Mouse (Mus musculus) heart, postnatal 4 days (tissue): Measurements from ENCODE around the gene Ptgis. TPM values are rescaled to one million over a fixed set of nuclear protein-coding genes. Genes with fewer than 3 reads are reported as not detected.

Source experiments
- DNase-seq: peaks from one replicate; pipeline ENCODE4 v3.0.0; 2021
- total RNA-seq, 2 experiments: library from RNA; stranded (reverse); gene quantifications; 2 replicates each; pipeline ENCODE4 v1.2.3; 2021

Gene Ptgis
- total RNA-seq, 2 experiments from 2014 or later = 36.7 to 40.9 TPM

DNA sequence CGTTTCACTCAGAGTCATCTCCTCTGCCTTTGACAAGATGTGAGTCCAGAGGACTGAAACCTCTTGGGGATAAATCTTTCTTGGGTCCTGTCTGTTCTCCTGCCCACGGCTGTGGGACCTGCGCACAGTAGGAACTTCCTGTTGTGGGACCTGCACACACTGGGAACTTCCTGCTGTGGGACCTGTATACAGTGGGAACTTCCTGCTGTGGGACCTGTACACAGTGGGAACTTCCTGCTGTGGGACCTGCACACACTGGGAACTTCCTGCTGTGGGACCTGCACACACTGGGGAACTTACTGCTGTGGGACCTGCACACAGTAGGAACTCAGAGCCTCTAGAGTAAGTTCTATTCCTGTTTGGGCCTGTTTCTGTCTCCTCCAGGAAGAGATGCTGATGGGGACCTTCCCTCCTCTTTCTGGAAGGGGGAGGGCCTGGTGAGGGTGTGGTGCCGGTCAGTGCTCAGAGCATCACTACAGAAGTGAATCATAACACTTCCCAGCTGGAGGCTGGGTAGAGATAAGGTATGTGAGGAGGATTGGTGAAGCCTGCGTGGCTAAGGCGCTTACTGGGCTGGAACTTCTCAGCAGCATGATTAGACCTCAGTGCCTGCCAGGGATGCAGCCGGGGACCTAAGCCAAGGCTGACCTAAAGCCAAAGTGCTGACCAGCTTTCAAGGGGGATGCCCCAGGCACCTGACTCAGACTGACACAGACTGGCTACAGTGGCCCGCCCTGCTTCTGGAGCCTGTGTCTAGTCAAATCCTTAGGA, 22.8 kb upstream of the Ptgis start:
- peak; percentile 76 for DNase-seq

DNA sequence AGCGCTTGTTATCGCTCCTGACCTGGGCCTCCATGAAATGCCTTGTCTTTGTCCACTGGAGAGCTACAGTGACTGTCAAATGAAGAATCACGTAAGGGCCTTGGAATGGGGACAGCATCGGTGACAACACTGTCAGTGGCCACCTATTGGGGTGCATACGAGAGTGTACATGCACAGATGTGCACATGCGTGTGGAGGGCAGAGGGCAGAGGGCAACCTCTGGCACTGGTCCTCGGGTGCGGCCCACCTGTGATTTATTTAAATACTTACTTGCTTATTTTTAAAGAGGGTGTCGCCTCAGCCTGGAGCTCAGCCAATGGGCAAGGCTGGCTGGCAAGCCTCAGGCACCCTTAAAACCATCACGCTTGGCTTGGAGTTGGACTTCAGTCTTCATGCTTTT, 22.0 kb upstream of the Ptgis start:
- peak; percentile 9 for DNase-seq

DNA sequence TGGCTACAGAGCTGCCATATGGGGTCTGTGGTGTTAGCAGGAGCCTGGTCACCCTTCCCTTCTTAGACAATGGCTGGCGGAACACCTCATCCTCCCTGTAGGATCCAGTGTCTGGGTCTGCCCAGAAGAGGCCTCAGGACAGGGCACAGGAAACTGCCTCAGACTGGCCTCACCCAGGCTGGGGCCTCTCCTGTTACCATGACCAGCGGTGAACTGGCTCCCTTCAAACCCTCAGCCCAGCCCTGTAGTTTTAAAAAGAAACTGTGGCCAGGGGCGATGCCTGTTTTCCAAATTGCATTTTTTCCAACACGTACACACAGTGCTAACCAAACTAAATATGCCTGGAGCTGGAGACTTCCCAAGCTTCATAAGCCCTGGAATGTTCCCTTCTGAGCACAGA, 20.7 kb upstream of the Ptgis start:
- DNase-seq = no peak

DNA sequence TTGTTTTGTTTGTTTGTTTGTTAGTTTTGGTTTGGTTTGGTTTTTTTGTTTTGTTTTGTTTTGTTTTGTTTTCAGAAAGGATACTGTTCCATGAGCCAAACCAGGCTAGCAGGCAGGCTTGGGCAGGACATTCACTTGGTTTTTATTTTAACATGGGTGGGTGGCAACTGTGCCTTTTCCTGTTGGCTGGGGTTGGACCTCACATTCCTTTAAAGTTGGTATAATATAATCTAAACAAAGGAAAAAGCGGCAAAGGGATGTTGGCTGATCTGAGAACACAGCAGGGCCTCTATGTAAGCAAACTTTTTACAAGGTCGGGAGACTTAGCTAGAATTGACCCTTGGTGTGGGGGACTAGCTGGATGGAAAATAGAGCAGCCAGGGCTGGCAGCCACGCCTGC, 17.4 kb upstream of the Ptgis start:
- no peak for DNase-seq

DNA sequence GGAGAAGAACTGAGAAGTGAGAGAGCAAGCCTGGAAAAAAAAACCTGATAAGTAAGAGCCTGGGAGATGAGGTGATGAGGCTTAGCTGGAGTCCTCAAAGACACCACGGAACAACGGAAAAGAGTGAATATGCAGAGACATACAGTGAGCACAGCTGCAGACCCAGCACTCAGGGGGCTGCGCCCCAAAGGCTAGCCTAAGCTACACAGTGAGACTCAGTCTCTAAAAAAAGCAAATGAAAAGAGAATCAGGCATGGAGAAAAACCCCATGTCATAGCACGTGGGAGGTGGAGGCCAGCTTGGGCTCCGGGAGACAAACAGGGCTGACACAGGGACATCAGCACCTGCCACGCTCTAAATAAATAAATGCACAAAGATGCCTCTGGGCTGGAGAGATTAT, 14.4 kb upstream of the Ptgis start:
- DNase-seq = no peak

DNA sequence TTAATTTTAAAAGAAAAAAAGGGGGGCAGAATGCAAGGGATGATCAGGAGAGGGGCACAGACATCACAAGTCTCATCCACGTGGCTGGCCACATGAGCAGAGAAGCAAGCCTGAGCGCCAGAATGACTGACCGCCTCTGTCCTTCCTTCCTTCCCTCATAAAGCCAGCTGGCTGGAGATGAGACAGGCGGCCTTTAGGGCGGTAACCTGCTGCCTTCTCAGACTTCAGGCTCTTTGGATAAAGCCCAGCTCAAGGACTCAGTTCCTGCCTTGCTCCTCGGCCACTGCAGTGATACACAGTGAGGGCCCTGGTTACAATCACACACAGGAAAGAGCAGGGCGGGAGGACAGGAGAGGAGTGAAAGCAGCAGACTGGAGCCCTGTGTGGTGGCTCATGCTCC, 13.8 kb upstream of the Ptgis start:
- peak; percentile 66 for DNase-seq

DNA sequence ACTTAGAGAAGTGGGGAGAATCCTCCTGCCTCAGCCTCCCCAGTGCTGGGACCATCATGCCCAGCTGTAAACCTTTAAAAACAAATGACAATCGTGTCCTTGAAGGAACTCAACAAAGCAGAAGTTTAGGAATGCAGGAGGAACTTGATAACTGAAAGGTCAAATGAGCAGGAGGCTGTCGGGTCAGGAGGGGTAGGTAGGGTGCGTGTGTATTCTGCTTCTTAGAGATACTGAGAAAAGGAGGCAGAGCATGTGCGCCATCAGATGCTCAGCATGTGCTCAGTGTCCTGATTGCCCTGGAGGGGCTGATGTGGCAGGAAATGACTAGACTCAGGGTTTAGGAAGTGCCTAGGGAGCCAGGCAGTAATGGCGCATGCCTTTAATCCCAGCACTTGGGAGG, 13.1 kb upstream of the Ptgis start:
- DNase-seq = no peak

DNA sequence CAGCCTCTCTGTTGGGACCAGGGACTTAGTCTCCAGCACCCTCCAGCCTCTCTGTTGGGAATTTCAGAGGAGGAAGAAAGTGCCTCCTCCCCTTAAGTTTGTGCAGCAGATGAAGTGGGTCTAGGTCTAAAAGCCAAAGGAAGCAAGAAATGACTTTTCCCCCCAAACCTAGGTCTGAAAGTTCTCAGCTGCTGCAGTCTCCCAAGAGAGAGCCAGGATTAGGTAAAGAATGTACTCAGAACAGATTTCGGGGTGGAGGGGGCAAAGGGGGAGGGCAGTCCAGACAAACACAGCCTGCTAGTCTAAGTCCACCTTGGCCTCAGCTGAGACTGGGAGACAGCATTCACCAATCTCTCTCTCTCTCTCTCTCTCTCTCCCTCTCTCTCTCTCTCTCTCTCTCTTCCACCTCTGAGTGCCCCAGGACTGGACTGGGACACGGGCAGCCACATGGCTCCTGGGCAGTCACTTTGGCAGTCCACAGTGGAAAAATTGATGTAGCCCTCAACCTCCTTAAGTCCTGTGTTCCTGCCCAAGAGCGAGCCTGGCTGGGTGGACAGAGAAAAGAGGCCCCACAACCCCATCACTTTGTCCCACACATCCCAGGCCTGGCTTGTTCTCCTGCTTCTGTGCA, 11.8 kb upstream of the Ptgis start:
- peak; percentile 36 for DNase-seq

DNA sequence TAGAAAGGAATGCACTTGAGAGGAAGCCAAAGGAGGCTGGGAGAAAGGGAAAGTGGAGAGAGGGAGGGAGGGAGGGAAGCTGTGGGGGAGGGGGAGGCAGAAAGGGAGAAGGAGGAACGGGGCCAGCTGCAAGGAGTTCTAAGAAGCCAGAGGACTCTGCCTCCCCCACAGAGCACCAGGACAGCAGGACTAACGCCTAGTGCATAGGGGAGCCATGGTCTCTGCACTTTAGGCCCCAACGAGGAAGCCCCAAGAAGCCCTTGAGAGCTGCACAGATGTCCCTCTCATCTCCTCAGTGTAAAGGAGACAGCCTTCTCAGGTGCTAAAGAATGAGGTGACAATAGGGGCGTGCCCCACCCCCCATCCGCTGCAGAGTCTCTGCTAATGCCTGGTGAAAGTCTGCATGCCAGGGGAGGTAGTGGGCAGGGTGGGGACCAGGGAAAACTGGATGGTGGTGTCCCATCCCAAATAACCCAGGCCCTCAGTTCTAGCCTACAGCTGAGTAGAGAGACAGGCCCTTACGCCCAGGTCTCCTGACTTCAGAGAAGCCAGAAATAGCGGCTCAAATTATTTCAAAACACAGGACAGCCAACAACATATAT, 10.4 kb upstream of the Ptgis start:
- DNase-seq = peak; percentile 61

DNA sequence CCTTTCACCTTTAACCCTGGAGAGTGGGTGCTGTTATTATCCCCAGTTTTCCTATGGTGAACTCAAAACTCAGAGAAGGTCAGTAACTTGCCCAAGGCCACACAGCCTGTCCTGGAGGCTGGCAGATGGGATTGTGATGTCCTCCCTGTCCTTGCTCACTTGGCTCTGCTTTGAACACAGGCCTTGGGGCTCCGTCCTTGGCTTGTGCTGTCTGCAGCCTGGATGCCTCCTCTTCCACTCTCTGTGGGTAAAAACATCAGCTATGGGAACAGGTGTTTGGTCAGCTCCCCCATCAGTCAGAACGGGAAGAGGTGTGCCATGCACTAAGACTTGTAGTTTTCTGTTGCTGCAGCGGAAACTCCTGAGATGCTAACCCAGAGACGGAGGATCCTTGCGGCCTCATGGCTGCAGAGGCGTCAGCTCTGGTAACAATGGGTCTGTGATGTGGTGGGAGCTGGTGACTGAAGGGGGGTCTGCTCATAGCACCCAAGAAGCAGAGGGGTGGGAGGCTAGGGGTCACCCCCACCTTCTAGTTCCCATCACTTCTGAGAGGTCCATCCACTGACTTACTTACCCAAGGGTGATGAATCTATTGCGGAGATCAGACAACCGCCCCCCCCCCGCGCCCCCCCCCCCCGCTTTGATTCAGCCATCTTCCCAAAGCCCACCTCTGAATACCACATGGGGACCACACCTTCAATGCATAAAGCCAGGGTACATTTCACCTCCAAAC, 9.8 kb upstream of the Ptgis start:
- no peak for DNase-seq

DNA sequence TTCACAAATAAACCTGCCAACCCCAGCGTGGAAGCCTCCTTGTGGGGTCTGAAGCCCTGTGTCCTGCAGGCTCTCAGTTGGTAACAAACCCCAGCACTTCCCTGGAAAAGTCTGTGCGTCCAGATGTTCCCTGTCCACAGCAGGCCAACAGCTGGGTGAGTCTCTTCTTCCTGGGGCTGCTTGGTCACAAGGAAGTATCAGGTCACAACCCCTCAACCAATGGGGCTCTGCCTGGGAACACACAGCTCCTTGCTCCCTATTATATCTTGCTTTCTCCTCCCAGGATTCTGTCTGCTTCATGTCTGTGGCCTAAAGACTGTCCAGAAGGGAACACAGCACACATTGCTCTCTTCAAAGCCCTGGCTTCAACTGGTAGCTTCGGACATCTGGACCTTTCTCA, 9.2 kb upstream of the Ptgis start:
- DNase-seq = peak; percentile 51

DNA sequence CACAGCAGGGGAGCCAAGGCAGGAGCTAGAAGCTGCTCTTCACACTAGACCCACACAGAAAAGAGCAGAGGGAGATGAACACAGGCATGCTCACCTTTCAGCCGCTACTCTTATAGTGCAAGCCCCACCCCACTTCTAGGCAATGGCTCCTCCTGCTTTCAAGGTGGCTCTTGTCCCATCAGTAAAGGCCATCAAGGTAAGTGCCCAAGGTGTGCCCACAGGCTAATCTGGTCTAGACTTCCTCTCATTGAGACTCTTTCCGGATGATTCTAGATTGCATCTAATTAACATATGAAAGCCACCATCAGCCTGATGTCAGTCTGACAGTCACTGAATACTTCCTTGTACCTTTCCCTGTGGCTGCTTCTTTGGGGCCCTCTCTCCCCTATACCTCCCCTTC, 7.4 kb upstream of the Ptgis start:
- DNase-seq = no peak

DNA sequence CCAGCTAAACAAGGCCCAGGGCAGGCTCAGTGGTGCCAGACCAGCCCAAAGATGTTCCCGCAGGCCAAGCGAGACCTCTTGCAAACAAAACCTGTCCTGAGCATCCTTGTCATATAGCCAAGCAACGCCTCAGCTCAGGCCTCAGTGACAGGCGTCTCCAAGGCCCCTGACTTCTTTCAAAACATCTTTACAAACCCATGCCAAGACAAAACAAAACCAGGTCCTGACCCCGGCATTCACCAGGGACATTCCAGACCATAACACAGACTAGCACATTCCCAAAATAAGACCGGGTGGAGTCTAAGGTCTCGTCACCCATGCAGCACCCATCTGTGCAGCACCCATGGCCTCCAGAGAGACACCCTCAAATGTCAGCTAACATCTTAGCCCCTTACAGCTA, 6.3 kb upstream of the Ptgis start:
- DNase-seq = no peak

DNA sequence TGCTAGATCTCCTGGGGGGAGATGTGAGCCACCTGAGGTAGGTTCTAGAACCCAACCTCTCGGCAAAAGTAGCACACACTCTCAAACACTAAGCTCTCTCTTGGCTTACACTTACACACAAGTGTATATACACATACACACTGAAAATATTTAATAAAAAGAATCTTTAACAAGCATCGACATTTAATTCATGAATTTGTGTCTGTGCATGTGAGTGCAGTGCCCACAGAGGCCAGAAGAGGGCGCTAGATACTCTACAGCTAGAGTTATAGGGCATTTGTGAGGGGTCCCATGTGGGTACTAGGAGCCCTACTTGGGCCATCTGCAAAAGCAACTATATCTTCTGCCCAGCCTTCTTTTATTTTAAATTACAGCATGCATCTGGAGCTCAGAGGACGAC, 4.5 kb upstream of the Ptgis start:
- DNase-seq = no peak

DNA sequence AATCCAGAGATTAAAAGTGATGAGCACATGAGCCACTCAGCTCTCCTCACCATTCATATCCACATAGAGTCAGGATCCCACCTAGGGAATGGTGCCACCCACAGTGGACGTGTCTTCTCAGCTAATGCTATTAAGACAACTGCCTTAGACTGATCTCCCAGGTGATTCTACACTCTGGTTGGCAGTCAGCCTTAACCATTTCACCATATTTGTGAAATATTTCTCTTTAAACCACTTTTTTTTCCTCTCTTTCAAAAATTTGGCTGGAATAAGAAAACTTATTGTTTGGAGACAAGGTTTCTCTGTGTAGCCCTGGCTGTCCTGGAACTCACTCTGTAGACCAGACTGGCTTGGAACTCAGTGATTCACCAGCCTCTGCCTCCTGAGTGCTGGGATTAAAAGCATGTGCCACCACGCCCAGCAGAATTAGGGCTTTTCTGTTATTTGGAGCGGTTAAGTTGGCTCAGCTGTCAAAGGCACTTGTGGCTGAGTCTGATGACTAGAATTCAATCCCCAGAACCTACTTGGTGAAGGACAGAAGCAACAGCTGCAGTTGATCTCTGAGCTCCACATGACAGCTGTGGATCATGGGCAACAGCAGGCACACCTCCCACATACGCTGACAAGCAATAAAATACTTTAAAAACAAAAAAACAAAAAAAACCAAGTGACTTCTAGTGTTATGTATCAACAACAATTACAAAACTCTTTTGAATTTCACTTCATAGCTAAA, 3.6 kb upstream of the Ptgis start:
- DNase-seq = no peak

DNA sequence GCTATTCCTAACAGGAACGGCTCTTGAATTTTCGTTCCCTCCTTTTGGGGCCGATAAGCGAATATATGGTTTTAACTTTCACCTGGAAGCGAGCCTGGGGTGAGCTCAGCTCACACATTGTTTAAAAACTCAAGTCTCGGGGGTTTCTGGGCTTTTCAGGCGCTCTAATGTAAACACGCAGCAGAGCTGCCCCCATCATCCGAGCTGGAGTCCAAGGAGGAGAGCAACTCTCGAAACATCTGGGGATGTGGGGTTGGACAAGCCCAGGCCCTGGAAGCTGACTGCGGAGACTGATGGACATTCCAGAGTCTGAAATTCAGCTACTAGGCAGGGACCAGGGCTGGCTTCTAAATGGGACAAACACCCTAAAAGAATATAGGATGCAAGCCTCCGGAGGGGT, 1.1 kb downstream of the Ptgis start:
- DNase-seq = no peak

DNA sequence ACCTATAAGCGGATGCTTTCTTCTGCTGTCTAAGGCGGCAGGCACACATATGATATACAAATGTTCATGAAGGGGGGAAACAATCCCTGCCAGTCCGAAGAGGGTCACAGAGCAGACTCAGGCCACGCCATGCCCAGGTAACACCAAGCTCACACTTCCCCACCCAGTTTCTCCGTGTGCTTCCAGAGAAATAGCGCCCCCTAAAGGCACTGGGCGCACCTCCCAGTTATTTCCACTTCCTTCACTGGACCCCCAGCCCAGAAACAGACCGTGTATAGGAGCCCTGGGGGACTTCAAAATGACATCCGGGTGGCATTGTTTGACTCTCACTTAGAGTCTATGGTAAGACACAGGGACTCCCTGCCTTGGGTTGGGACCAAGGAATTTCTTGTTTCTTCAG, 3.2 kb downstream of the Ptgis start:
- no peak for DNase-seq

DNA sequence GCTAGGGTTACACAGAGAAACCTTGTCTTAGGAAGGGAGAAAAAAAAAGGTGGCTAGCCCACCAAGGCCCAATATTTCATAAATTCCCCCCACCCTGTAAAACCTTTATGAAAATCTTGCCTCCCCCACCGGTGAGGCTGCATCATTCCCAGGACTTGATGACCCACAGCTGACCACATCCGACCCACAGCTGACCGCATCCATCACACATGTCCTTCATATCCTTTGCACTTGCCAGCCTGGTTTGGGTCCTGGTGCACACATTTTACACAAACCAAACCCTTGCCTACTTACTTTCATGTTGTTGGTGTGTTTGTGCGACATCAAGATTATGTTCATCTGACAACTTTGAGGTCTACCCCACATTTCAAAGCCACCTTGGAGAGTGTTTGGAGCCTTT, 4.2 kb downstream of the Ptgis start:
- no peak for DNase-seq

DNA sequence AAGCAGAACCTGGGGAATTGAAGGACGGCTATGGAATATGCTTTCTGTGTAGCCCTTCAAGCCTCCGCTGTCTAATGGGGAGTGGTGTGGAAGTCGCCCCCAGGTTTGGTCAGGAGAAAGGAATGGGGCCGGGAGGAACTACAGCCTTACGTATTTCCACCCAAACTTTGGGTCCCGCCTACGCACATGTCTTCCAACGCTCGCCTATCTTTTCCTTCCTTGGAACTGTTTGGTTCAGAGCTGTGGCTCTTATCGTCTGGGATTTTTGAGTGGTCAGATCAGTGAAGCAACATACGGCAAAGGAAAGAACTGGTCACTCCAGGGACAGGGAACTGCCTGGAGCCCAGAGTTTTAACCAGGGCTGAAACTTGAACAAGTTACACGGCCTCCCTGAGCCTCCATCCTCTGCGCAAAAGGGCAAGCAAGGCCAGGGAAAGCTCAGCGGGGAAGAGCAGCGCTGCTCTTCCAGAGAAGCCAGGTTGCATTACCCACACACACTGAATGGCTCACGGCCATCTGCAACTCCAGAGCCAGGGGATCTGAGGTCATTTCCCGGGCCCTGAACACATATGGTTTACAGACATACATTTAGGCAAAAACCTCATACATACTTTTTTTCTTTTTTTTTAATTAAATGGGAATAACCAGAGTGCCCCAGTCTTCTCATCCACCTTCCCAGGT, 4.9 kb downstream of the Ptgis start:
- DNase-seq = peak; percentile 73

DNA sequence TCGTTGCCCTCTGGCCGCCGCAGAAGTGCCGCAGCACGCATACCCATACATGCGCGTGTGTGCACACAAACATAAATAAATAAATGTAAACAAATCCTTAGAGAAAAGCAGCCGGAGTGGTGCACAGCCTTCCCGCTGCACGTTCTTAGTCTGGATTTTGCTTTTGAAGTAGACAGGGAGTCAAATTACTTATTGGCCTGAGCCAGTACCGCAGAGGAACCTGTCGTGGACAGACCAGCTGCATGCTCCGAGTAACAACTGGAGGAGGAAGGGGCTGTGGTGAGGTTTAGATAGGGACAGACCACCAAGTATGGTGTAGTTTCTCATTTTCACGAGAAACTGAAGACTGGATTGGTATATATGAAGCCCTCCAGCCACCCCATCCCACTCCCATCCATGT, 6.6 kb downstream of the Ptgis start:
- DNase-seq = no peak

DNA sequence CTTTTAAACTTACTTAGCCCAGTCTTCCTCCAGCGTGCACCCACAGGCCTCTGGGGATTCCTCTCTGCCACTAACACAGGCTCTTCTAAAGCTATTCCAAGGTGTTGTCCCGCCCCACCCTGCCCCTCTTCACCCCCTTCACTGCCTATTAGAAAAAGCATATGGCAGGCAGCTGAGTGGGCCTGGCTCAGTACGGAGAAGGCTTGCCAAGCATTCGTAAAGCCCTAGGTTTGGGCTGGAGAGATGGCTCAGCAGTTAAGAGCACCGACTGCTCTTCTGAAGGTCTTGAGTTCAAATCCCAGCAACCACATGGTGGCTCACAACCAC, 7.4 kb downstream of the Ptgis start:
- DNase-seq = no peak
